Mouse (Mus musculus) thymus, postnatal 14 days (tissue): ENCODE results near the gene Kctd8.

Source experiments
- DNase-seq: peaks from one replicate; pipeline ENCODE4 v3.0.0; 2021

Gene Kctd8

GRCm38 (mm10) chr5:69145827-69146226 is 195.7 kb downstream of the Kctd8 start:
- DNase-seq = no peak

- DNase-seq = no peak
Measured at GRCm38 (mm10) chr5:69141082-69141481, 200.4 kb downstream of the Kctd8 start.

- DNase-seq = no peak
Measured at GRCm38 (mm10) chr5:69108718-69109117, 232.8 kb downstream of the Kctd8 start.

- DNase-seq = no peak
Measured at GRCm38 (mm10) chr5:69088912-69089311, 252.6 kb downstream of the Kctd8 start.
